Mouse (Mus musculus): Measurements from ENCODE around the gene Frat2.

Frat2 gene

DNA sequence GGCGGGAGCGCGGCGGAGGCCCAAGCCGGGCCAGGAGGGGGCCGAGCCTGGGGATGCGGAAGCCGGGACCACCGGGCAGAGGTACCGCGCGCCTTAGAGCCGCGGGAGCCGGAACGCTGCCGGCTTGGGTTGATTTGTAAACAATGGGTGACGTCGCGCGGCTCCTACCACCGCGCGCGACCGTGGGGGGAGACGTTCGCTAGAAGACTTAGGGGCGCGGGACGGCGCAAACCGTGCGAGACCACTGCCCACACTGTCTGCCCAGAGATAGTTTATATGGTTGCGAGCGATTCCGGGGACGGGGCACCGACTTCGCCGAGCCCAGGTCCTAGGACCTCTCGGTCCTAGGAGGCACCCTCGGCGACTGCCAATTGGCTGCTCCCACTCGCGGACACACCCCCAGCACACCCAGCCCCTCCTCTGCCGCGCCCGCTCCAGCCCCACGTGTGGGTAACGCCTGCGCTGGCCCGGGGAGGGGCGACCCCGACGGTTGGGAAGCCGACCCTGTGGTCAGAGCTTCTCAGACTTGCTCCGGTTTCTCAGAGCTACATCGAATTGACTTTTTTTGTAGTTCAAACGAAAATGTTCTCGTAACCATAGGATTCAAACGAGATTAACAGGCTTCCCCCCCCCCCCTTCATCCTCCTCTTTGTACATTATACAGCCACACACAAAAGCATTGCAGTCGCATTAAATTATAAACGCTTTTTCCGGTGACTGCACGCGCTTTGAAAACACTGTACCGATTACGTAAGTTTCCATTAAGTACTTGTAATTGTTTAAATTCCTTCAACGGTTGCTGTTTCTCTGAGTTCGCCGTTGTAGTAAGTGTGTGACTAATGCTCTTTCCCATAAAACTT is at the start of gene Frat2:
Gene Frat2, minus strand, starts transcription at position 141 of the 860 bp plus-strand sequence.
- H3K36me3 ChIP-seq (ENCODE audit: insufficient read depth, low read length): peaks cover 11% of the 10 kb centered on the region; the same call in 1 of the 2 replicates
- TF ChIP-seq CTCF (conservative IDR thresholded peaks at IDR 0.05; ENCODE audit: low read length): no peak
- TF ChIP-seq NANOG (IDR thresholded peaks at IDR 0.05; ENCODE audit: borderline replicate concordance, low read length): no peak
- TF ChIP-seq POU5F1 (IDR thresholded peaks at IDR 0.05; ENCODE audit: borderline replicate concordance, low read length): no peak
- H3K27me3 ChIP-seq (ENCODE audit: insufficient read depth, low read length): peaks cover 22% of the 10 kb centered on the region
- peak within 1 kb of the TSS; percentile 93 for H3K4me3 ChIP-seq (replicated peaks; ENCODE audit: low read length)
- peaks cover 64% of the 10 kb centered on the region for H3K4me1 ChIP-seq (replicated peaks; ENCODE audit: low read depth, low read length)
- H3K9me3 ChIP-seq (ENCODE audit: low read length): no peaks in the 10 kb centered on the region

DNA sequence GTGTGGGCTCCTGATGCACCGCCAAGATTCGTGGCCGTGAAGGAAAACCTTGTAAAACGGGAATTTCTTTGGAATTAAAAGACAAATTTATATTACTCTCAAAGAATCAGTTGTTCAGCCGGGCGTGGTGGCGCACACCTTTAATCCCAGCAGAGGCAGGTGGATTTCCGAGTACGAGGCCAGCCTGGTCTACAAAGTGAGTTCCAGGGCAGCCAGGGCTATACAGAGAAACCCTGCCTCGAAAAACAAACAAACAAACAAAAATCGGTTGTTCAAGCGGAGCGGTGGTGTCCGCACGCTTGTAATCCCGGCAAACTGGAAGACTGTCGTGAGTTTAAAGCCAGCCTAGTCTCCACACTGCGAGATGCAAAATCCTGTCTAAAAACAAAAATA is 48.4 kb upstream of the Frat2 start:
- TF ChIP-seq POU5F1 (IDR thresholded peaks at IDR 0.05; ENCODE audit: borderline replicate concordance, low read length): no peak
- no peak for TF ChIP-seq NANOG (IDR thresholded peaks at IDR 0.05; ENCODE audit: borderline replicate concordance, low read length)
- TF ChIP-seq CTCF (conservative IDR thresholded peaks at IDR 0.05; ENCODE audit: low read length): no peak
- no peaks in the 10 kb centered on the region for H3K27me3 ChIP-seq (ENCODE audit: insufficient read depth, low read length)
- H3K4me1 ChIP-seq (replicated peaks; ENCODE audit: low read depth, low read length): peaks cover 18% of the 10 kb centered on the region
- H3K4me3 ChIP-seq (replicated peaks; ENCODE audit: low read length): peak overlapping the region; percentile 96
- peaks cover 36% of the 10 kb centered on the region for H3K36me3 ChIP-seq (ENCODE audit: insufficient read depth, low read length)
- H3K9me3 ChIP-seq (ENCODE audit: low read length): no peaks in the 10 kb centered on the region

DNA sequence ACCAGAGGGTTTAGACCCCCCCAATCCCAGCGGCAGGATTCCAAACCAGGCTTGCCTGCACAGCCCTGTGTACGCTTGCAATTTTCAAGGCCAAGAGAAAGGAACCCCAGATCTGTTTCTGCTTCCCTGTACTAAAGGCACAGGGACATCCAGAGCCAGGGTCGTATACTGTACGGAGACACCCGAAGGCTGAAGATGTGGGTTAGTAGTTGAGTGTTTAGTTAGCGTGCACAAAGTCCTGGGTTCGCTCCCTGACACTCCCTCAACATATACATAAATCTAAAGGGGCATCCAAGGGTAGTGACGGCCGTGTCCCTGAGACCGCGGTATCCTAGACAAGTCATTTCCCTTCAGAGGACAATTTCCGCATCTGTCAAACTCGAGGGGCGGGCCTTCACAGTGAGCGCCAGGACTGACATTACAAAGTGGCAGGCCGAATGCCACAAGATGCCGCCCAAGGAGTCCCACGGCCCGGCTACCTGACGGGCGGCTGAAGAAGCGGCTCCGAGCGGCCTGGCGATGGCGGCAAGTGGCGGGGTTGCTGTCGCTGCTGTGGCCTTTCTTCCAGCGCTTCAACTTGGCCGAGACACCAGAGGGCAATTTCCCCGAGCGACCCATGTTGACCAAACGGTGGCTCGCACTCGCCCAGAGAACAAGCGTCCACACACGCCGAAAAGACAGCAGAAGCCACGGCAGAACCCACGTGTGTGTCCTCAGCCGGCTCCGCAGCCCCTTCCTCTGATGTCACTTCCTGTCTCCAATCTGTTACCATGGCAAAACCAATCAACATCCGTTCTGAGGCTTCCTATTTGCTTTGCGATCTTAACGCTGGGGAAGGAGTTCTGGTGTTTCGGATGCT is 47.8 kb upstream of the Frat2 start, which contains the start of gene Rrp12:
Gene Rrp12, minus strand, starts transcription at position 714 of the 859 bp plus-strand sequence.
- no peak for TF ChIP-seq POU5F1 (IDR thresholded peaks at IDR 0.05; ENCODE audit: borderline replicate concordance, low read length)
- TF ChIP-seq NANOG (IDR thresholded peaks at IDR 0.05; ENCODE audit: borderline replicate concordance, low read length): no peak
- TF ChIP-seq CTCF (conservative IDR thresholded peaks at IDR 0.05; ENCODE audit: low read length): no peak
- Histone ChIP-seq H3K27me3 (ENCODE audit: insufficient read depth, low read length) (no peaks in the 10 kb centered on the region), H3K9me3 (ENCODE audit: low read length) (no peaks in the 10 kb centered on the region), H3K36me3 (ENCODE audit: insufficient read depth, low read length) (peaks cover 43% of the 10 kb centered on the region), H3K4me3 (replicated peaks; ENCODE audit: low read length) (peak within 1 kb of the TSS; percentile 96), H3K4me1 (replicated peaks; ENCODE audit: low read depth, low read length) (peaks cover 18% of the 10 kb centered on the region)

DNA sequence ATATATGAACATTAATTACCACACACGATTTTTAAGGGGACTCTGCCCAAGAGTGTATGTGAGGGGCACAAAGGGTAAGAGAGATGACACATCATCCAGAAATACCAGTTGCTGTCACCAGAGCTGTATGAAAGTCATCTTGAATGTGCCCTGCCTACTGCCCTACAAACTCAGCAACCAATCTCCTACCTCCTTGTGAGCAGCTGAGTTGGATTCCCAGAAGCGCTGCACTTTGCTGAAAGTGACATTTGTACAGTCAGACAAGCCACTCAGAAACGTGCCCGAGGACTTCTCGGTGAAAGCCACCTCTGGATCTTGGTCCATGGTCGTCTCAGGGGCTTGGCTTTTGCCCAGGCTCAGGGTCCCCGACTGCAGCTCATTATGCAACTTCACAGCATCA is 47.0 kb upstream of the Frat2 start:
- Histone ChIP-seq H3K27me3 (ENCODE audit: insufficient read depth, low read length) (no peaks in the 10 kb centered on the region), H3K9me3 (ENCODE audit: low read length) (no peaks in the 10 kb centered on the region), H3K4me1 (replicated peaks; ENCODE audit: low read depth, low read length) (peaks cover 18% of the 10 kb centered on the region), H3K36me3 (ENCODE audit: insufficient read depth, low read length) (peaks cover 50% of the 10 kb centered on the region), H3K4me3 (replicated peaks; ENCODE audit: low read length) (peak overlapping the region; percentile 96)
- TF ChIP-seq CTCF (conservative IDR thresholded peaks at IDR 0.05; ENCODE audit: low read length) (no peak), NANOG (IDR thresholded peaks at IDR 0.05; ENCODE audit: borderline replicate concordance, low read length) (no peak), POU5F1 (IDR thresholded peaks at IDR 0.05; ENCODE audit: borderline replicate concordance, low read length) (no peak)

DNA sequence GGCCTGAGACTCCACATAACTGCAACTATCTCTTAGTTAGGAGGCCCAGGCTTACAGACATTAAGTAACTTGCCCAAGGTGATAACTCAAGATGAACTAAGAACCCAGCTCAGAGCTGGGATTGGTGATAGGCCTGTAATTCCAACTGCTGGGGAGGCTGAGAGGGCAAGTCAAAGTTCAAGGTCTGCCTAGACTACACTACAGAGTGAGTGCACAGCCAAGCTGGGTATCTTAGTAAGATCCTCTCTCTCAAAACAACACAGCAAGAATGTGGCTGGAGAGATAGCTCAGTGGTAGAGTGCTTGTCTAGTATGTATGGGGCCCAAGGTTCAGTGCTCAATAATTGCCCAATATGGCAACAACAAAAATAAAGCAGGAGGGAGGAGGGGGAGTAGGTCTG is 40.3 kb upstream of the Frat2 start:
- H3K9me3 ChIP-seq (ENCODE audit: low read length): no peaks in the 10 kb centered on the region
- TF ChIP-seq CTCF (conservative IDR thresholded peaks at IDR 0.05; ENCODE audit: low read length): no peak
- TF ChIP-seq NANOG (IDR thresholded peaks at IDR 0.05; ENCODE audit: borderline replicate concordance, low read length): no peak
- no peak for TF ChIP-seq POU5F1 (IDR thresholded peaks at IDR 0.05; ENCODE audit: borderline replicate concordance, low read length)
- no peak overlapping the region for H3K4me3 ChIP-seq (replicated peaks; ENCODE audit: low read length)
- H3K4me1 ChIP-seq (replicated peaks; ENCODE audit: low read depth, low read length): peaks cover 32% of the 10 kb centered on the region
- H3K27me3 ChIP-seq (ENCODE audit: insufficient read depth, low read length): no peaks in the 10 kb centered on the region
- peaks cover 99% of the 10 kb centered on the region for H3K36me3 ChIP-seq (ENCODE audit: insufficient read depth, low read length)

DNA sequence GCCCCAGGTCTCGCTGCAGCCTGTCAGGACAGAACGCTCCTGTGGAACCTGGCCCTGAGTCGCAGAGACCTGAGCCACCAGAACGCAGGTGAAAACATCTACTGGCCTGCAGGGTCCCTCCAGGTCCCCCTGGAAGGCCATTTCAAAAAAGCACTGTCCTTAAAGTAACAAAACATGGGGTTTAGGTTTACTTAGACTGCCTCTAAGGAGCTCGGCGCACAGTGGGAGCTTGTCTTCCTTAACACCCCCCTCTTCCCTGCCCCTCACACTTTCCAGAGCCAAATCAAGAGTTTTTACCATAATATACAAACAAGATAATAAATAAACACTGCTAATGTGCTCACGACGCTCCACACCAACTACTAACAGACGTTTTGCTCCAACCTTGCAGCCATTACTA is 36.0 kb upstream of the Frat2 start:
- peaks cover 98% of the 10 kb centered on the region for H3K36me3 ChIP-seq (ENCODE audit: insufficient read depth, low read length)
- H3K4me1 ChIP-seq (replicated peaks; ENCODE audit: low read depth, low read length): peaks cover 35% of the 10 kb centered on the region
- TF ChIP-seq NANOG (IDR thresholded peaks at IDR 0.05; ENCODE audit: borderline replicate concordance, low read length) (no peak), CTCF (conservative IDR thresholded peaks at IDR 0.05; ENCODE audit: low read length) (no peak), POU5F1 (IDR thresholded peaks at IDR 0.05; ENCODE audit: borderline replicate concordance, low read length) (no peak)
- H3K27me3 ChIP-seq (ENCODE audit: insufficient read depth, low read length): no peaks in the 10 kb centered on the region
- H3K9me3 ChIP-seq (ENCODE audit: low read length): no peaks in the 10 kb centered on the region
- 0 out of 2 replicates have a peak overlapping the region, but pooled peaks have one; percentile 23 for H3K4me3 ChIP-seq (replicated peaks; ENCODE audit: low read length)

DNA sequence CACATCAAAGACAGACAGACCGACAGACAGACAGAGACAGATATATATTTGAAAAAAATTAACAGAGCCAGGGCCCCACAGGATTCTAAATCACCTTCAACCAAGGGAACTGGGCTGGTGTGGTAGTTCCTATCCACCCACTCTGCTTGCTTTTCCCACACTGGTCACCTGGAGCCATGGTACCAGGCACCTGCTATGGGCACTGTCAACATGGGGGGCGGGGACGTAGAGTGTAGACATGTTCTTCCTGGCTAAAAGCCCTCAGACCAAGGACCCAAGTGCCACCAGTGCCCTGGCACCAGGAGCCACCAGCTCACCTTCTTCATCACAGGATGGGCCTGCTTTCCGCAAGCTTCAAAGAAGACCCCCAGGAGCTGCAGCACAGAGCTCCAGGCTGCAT is 33.9 kb upstream of the Frat2 start:
- Histone ChIP-seq H3K4me1 (replicated peaks; ENCODE audit: low read depth, low read length) (peaks cover 27% of the 10 kb centered on the region), H3K9me3 (ENCODE audit: low read length) (no peaks in the 10 kb centered on the region), H3K27me3 (ENCODE audit: insufficient read depth, low read length) (no peaks in the 10 kb centered on the region), H3K4me3 (replicated peaks; ENCODE audit: low read length) (no peak overlapping the region), H3K36me3 (ENCODE audit: insufficient read depth, low read length) (peaks cover 98% of the 10 kb centered on the region)
- TF ChIP-seq POU5F1 (IDR thresholded peaks at IDR 0.05; ENCODE audit: borderline replicate concordance, low read length) (no peak), CTCF (conservative IDR thresholded peaks at IDR 0.05; ENCODE audit: low read length) (no peak), NANOG (IDR thresholded peaks at IDR 0.05; ENCODE audit: borderline replicate concordance, low read length) (no peak)

DNA sequence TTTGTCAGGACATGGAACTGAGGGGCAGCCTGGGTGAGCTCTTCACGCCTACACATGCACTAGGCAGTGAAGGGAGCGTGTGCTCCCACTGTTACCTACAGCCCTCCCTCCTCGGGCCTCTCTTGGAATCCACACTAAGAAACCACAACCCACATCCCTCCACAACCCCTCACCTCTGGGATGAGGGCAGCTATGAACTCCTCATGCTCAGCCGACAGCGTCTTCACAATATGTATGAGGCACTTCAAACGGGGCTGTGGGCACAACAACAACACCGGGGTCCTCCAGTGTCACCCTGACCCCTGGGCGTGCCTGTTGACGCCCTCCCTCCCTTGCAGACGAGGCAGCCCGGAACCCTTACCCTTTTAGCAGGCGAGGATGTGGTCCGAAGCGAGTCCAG is 26.4 kb upstream of the Frat2 start:
- Histone ChIP-seq H3K36me3 (ENCODE audit: insufficient read depth, low read length) (peaks cover 100% of the 10 kb centered on the region), H3K9me3 (ENCODE audit: low read length) (no peaks in the 10 kb centered on the region), H3K27me3 (ENCODE audit: insufficient read depth, low read length) (no peaks in the 10 kb centered on the region), H3K4me3 (replicated peaks; ENCODE audit: low read length) (no peak overlapping the region), H3K4me1 (replicated peaks; ENCODE audit: low read depth, low read length) (peaks cover 10% of the 10 kb centered on the region)
- no peak for TF ChIP-seq CTCF (conservative IDR thresholded peaks at IDR 0.05; ENCODE audit: low read length)
- no peak for TF ChIP-seq NANOG (IDR thresholded peaks at IDR 0.05; ENCODE audit: borderline replicate concordance, low read length)
- TF ChIP-seq POU5F1 (IDR thresholded peaks at IDR 0.05; ENCODE audit: borderline replicate concordance, low read length): no peak

All from E14TG2a.4 (cell line).